Mouse (Mus musculus): ENCODE data around the gene Nrarp. TPM values are rescaled to one million over a fixed set of nuclear protein-coding genes. Genes with fewer than 3 reads are reported as not detected.

Nrarp gene
- polyA plus RNA-seq (2015; fragmentation: Nextera tagmentation; extraction: Ambion mirVana): 2.1 and 2.4 TPM in 2 replicates

GRCm38 (mm10) chr2:25180478-25180903 lies at the start of gene Nrarp:
Gene Nrarp (plus strand): TSS chr2:25180758.
- H3K27me3 ChIP-seq: peaks cover 89% of the 10 kb centered on the region
- peak; percentile 81 for ATAC-seq (ENCODE audit: insufficient read depth)
- WGBS (ENCODE audit: insufficient replicate concordance): under 1% methylated on average over 35 of the region's 35 CpGs

GRCm38 (mm10) chr2:25131601-25132000 lies 49.0 kb upstream of the Nrarp start:
- Histone ChIP-seq H3K9me3 (replicated peaks) (no peaks in the 10 kb centered on the region), H3K27me3 (no peaks in the 10 kb centered on the region), H3K27ac (replicated peaks) (peak overlapping the region; percentile 61), H3K4me1 (replicated peaks) (peaks cover 62% of the 10 kb centered on the region), H3K4me2 (peak overlapping the region; percentile 46), H3K9ac (no peak overlapping the region), H3K4me3 (replicated peaks) (no peak overlapping the region), H3K36me3 (replicated peaks) (no peaks in the 10 kb centered on the region)
- WGBS (ENCODE audit: insufficient replicate concordance): 21% methylated on average over 9 of the region's 9 CpGs
- peak; percentile 81 for ATAC-seq (ENCODE audit: insufficient read depth)

More at GRCm38 (mm10) chr2:25180478-25180903, at the start of gene Nrarp:
- Histone ChIP-seq H3K9ac (peak within 1 kb of the TSS; percentile 72), H3K9me3 (replicated peaks) (no peaks in the 10 kb centered on the region), H3K27ac (replicated peaks) (peak within 1 kb of the TSS; percentile 87), H3K36me3 (replicated peaks) (no peaks in the 10 kb centered on the region), H3K4me1 (replicated peaks) (peaks cover 64% of the 10 kb centered on the region), H3K4me3 (replicated peaks) (peak within 1 kb of the TSS; percentile 71), H3K4me2 (peak within 1 kb of the TSS; percentile 99)

- Histone ChIP-seq H3K27ac (replicated peaks) (peak overlapping the region; percentile 78), H3K36me3 (replicated peaks) (no peaks in the 10 kb centered on the region), H3K9me3 (replicated peaks) (no peaks in the 10 kb centered on the region), H3K27me3 (no peaks in the 10 kb centered on the region), H3K4me3 (replicated peaks) (no peak overlapping the region), H3K4me2 (peak overlapping the region; percentile 35), H3K9ac (no peak overlapping the region), H3K4me1 (replicated peaks) (peaks cover 46% of the 10 kb centered on the region)
- peak; percentile 97 for ATAC-seq (ENCODE audit: insufficient read depth)
- WGBS (ENCODE audit: insufficient replicate concordance): 10% methylated on average over 6 of the region's 6 CpGs
Measured at GRCm38 (mm10) chr2:25137832-25138231, 42.7 kb upstream of the Nrarp start.

GRCm38 (mm10) chr2:25141185-25141584 lies 39.4 kb upstream of the Nrarp start:
- no peaks in the 10 kb centered on the region for H3K9me3 ChIP-seq (replicated peaks)
- no peak overlapping the region for H3K9ac ChIP-seq
- H3K4me3 ChIP-seq (replicated peaks): no peak overlapping the region
- no peak overlapping the region for H3K4me2 ChIP-seq
- no peak for ATAC-seq (ENCODE audit: insufficient read depth)
- H3K27me3 ChIP-seq: no peaks in the 10 kb centered on the region
- H3K36me3 ChIP-seq (replicated peaks): no peaks in the 10 kb centered on the region
- H3K4me1 ChIP-seq (replicated peaks): peaks cover 31% of the 10 kb centered on the region
- 67% methylated on average over 4 of the region's 4 CpGs for WGBS (ENCODE audit: insufficient replicate concordance)
- no peak overlapping the region for H3K27ac ChIP-seq (replicated peaks)

- no peaks in the 10 kb centered on the region for H3K27me3 ChIP-seq
- H3K9ac ChIP-seq: no peak overlapping the region
- no peaks in the 10 kb centered on the region for H3K36me3 ChIP-seq (replicated peaks)
- WGBS (ENCODE audit: insufficient replicate concordance): 76% methylated on average over 5 of the region's 5 CpGs
- no peak overlapping the region for H3K4me2 ChIP-seq
- no peak for ATAC-seq (ENCODE audit: insufficient read depth)
- H3K9me3 ChIP-seq (replicated peaks): no peaks in the 10 kb centered on the region
- no peak overlapping the region for H3K27ac ChIP-seq (replicated peaks)
- H3K4me3 ChIP-seq (replicated peaks): no peak overlapping the region
- H3K4me1 ChIP-seq (replicated peaks): peaks cover 23% of the 10 kb centered on the region
Measured at GRCm38 (mm10) chr2:25141921-25142320, 38.6 kb upstream of the Nrarp start.

GRCm38 (mm10) chr2:25145346-25145745 lies 35.2 kb upstream of the Nrarp start:
- no peaks in the 10 kb centered on the region for H3K9me3 ChIP-seq (replicated peaks)
- WGBS (ENCODE audit: insufficient replicate concordance): 56% methylated on average over 6 of the region's 6 CpGs
- H3K4me1 ChIP-seq (replicated peaks): peaks cover 3% of the 10 kb centered on the region
- H3K36me3 ChIP-seq (replicated peaks): no peaks in the 10 kb centered on the region
- H3K27ac ChIP-seq (replicated peaks): no peak overlapping the region
- H3K27me3 ChIP-seq: no peaks in the 10 kb centered on the region
- ATAC-seq (ENCODE audit: insufficient read depth): no peak; the same call in 1 of the 2 replicates
- no peak overlapping the region for H3K9ac ChIP-seq
- H3K4me3 ChIP-seq (replicated peaks): no peak overlapping the region
- H3K4me2 ChIP-seq: no peak overlapping the region

- WGBS (ENCODE audit: insufficient replicate concordance): 74% methylated on average over 5 of the region's 5 CpGs
- no peak overlapping the region for H3K4me2 ChIP-seq
- H3K27me3 ChIP-seq: no peaks in the 10 kb centered on the region
- no peaks in the 10 kb centered on the region for H3K9me3 ChIP-seq (replicated peaks)
- no peaks in the 10 kb centered on the region for H3K36me3 ChIP-seq (replicated peaks)
- H3K4me3 ChIP-seq (replicated peaks): no peak overlapping the region
- H3K9ac ChIP-seq: no peak overlapping the region
- no peak overlapping the region for H3K27ac ChIP-seq (replicated peaks)
- ATAC-seq (ENCODE audit: insufficient read depth): no peak
- peaks cover 6% of the 10 kb centered on the region for H3K4me1 ChIP-seq (replicated peaks)
Measured at GRCm38 (mm10) chr2:25147398-25147797, 33.2 kb upstream of the Nrarp start.

GRCm38 (mm10) chr2:25147892-25148291 lies 32.7 kb upstream of the Nrarp start:
- H3K27me3 ChIP-seq: no peaks in the 10 kb centered on the region
- H3K27ac ChIP-seq (replicated peaks): no peak overlapping the region
- no peak overlapping the region for H3K4me2 ChIP-seq
- H3K4me1 ChIP-seq (replicated peaks): peaks cover 11% of the 10 kb centered on the region
- H3K9me3 ChIP-seq (replicated peaks): no peaks in the 10 kb centered on the region
- H3K9ac ChIP-seq: no peak overlapping the region
- no peaks in the 10 kb centered on the region for H3K36me3 ChIP-seq (replicated peaks)
- ATAC-seq (ENCODE audit: insufficient read depth): no peak
- H3K4me3 ChIP-seq (replicated peaks): no peak overlapping the region
- WGBS (ENCODE audit: insufficient replicate concordance): 70% methylated on average over 5 of the region's 5 CpGs

- Histone ChIP-seq H3K9me3 (replicated peaks) (no peaks in the 10 kb centered on the region), H3K4me3 (replicated peaks) (no peak overlapping the region), H3K9ac (no peak overlapping the region), H3K4me2 (no peak overlapping the region), H3K27ac (replicated peaks) (no peak overlapping the region), H3K36me3 (replicated peaks) (no peaks in the 10 kb centered on the region), H3K27me3 (no peaks in the 10 kb centered on the region), H3K4me1 (replicated peaks) (peaks cover 11% of the 10 kb centered on the region)
- 55% methylated on average over 2 of the region's 2 CpGs for WGBS (ENCODE audit: insufficient replicate concordance)
- ATAC-seq (ENCODE audit: insufficient read depth): 0 out of 2 replicates have a peak, but pooled peaks have one; percentile 35
Measured at GRCm38 (mm10) chr2:25149643-25150042, 30.9 kb upstream of the Nrarp start.

GRCm38 (mm10) chr2:25151280-25151956 lies 29.1 kb upstream of the Nrarp start:
- peaks cover 11% of the 10 kb centered on the region for H3K4me1 ChIP-seq (replicated peaks)
- WGBS (ENCODE audit: insufficient replicate concordance): 62% methylated on average over 4 of the region's 4 CpGs
- ATAC-seq (ENCODE audit: insufficient read depth): no peak
- no peaks in the 10 kb centered on the region for H3K9me3 ChIP-seq (replicated peaks)
- no peak overlapping the region for H3K27ac ChIP-seq (replicated peaks)
- H3K9ac ChIP-seq: no peak overlapping the region
- H3K36me3 ChIP-seq (replicated peaks): no peaks in the 10 kb centered on the region
- no peaks in the 10 kb centered on the region for H3K27me3 ChIP-seq
- no peak overlapping the region for H3K4me2 ChIP-seq
- H3K4me3 ChIP-seq (replicated peaks): no peak overlapping the region

GRCm38 (mm10) chr2:25156177-25156576 lies 24.4 kb upstream of the Nrarp start:
- ATAC-seq (ENCODE audit: insufficient read depth): peak; percentile 62; the same call in 1 of the 2 replicates
- Histone ChIP-seq H3K4me1 (replicated peaks) (peaks cover 8% of the 10 kb centered on the region; the same call in 1 of the 2 replicates), H3K36me3 (replicated peaks) (no peaks in the 10 kb centered on the region), H3K9ac (no peak overlapping the region), H3K4me3 (replicated peaks) (no peak overlapping the region), H3K27me3 (no peaks in the 10 kb centered on the region), H3K4me2 (no peak overlapping the region), H3K9me3 (replicated peaks) (no peaks in the 10 kb centered on the region), H3K27ac (replicated peaks) (no peak overlapping the region)
- 64% methylated on average over 3 of the region's 3 CpGs for WGBS (ENCODE audit: insufficient replicate concordance)

Measured in liver, embryonic 15.5 days (tissue).